Mouse (Mus musculus): ENCODE measurements around the gene Rps17. TPM values are rescaled to one million over a fixed set of nuclear protein-coding genes. Genes with fewer than 3 reads are reported as not detected.

The Rps17 gene
- total and polyA plus RNA-seq, 3 experiments = 2,532 to 5,238 (median 5,063) TPM

DNA sequence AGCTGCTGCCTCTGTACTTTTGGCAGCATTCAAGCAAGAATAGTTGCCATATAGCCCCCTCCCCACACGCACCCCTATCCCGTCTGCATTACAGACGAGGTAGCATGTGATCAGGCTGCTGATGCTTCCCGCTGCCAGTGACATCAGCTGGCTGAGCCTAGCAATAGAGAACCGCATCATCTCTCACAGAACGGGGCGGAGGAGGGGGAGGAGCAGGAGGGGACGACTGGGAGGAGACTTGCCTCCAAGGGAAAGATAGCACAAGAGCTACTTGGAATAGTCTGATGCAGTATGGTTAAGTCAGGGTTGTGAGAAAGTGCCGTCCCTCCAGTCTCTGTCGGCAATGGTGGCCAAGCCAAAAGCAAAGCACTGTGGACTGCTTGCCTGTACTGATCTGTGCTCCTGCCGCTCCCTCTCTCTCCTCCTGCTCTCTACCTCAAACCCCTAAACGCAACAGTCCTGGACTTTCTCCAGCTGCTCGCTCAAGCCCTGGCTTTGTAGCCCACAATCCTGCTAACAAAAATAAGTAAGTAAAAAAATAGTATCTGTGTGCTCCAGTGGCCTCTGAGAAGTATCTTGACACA, 27.4 kb upstream of the Rps17 start:
- TF ChIP-seq CHD2 (IDR thresholded peaks at IDR 0.05; ENCODE audit: low read length) (no peak), SIN3A (IDR thresholded peaks at IDR 0.05; ENCODE audit: low read length) (no peak), ZKSCAN1 (IDR thresholded peaks at IDR 0.05; ENCODE audit: borderline replicate concordance, low read depth, low read length) (no peak), MAX (IDR thresholded peaks at IDR 0.05; ENCODE audit: low read length) (no peak)
- Histone ChIP-seq H3K9me3 (replicated peaks; ENCODE audit: low read length) (no peaks in the 10 kb centered on the region), H3K4me1 (ENCODE audit: control insufficient read depth in 1 of 2, insufficient read depth in 2 of 2) (peaks cover 3 to 13% of the 10 kb centered on the region in 2 experiments; a peak in 3 of 4 replicates), H3K36me3 (replicated peaks in 1 of 2; ENCODE audit: control insufficient read depth in 1 of 2, insufficient read depth in 1 of 2, low read length in 1 of 2) (no peaks in the 10 kb centered on the region), H3K27me3 (replicated peaks) (no peaks in the 10 kb centered on the region), H3K9ac (ENCODE audit: insufficient read depth, low read depth) (no peak overlapping the region), H3K79me2 (replicated peaks; ENCODE audit: control insufficient read depth, extremely low read depth, insufficient read depth, poor library complexity, severe bottlenecking) (no peaks in the 10 kb centered on the region), H3K27ac (ENCODE audit: insufficient read depth, low read depth) (no peak overlapping the region), H3K4me3 (replicated peaks in 1 of 3; ENCODE audit: low read depth in 2 of 3, low read length in 2 of 3, poor library complexity in 1 of 3) (no peak overlapping the region), H3K4me2 (ENCODE audit: insufficient read depth, low read depth, poor library complexity, severe bottlenecking) (no peak overlapping the region)
- dilution Hi-C loops (cut with MboI; ENCODE audit: extremely low pct_ligation_motif_present, extremely low pct_unique_long_range_greater_than_20kb, low sequenced_read_pairs) (no loop called here), in situ Hi-C loops (cut with MboI; ENCODE audit: low pct_ligation_motif_present, low pct_unique_long_range_greater_than_20kb, low sequenced_read_pairs) (no loop called here)
- no peak for DNase-seq (ENCODE audit: extremely low read depth)

DNA sequence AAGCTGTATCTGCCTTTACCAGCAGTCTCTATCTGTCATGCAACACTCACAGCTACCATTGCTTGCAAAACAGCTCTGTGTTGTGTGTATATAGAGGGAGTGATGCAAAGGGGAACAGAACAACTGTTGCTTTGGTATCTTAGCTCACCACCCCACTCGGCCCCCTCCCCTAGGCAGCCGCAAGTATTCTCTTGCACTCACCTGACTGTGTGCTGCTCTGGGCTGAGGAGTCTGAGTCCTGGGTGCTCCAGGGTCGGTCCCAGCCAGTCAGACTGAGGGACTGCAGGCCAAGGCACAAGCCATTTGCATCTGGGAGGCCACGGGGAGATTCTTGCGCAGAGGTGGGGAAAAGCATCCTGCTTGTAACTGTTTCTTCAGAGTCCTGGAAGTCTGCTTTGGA, 26.8 kb upstream of the Rps17 start:
- no peak overlapping the region for H3K9ac ChIP-seq (ENCODE audit: insufficient read depth, low read depth)
- H3K27me3 ChIP-seq (replicated peaks) = no peaks in the 10 kb centered on the region
- no peaks in the 10 kb centered on the region for H3K9me3 ChIP-seq (replicated peaks; ENCODE audit: low read length)
- in situ Hi-C loops (cut with MboI; ENCODE audit: low pct_ligation_motif_present, low pct_unique_long_range_greater_than_20kb, low sequenced_read_pairs) (no loop called here), dilution Hi-C loops (cut with MboI; ENCODE audit: extremely low pct_ligation_motif_present, extremely low pct_unique_long_range_greater_than_20kb, low sequenced_read_pairs) (no loop called here)
- H3K4me2 ChIP-seq (ENCODE audit: insufficient read depth, low read depth, poor library complexity, severe bottlenecking) = no peak overlapping the region
- H3K4me3 ChIP-seq (replicated peaks in 1 of 3; ENCODE audit: low read depth in 2 of 3, low read length in 2 of 3, poor library complexity in 1 of 3) = no peak overlapping the region
- H3K36me3 ChIP-seq (replicated peaks in 1 of 2; ENCODE audit: control insufficient read depth in 1 of 2, insufficient read depth in 1 of 2, low read length in 1 of 2) = no peaks in the 10 kb centered on the region
- H3K79me2 ChIP-seq (replicated peaks; ENCODE audit: control insufficient read depth, extremely low read depth, insufficient read depth, poor library complexity, severe bottlenecking) = no peaks in the 10 kb centered on the region
- TF ChIP-seq MYC (IDR thresholded peaks at IDR 0.05; ENCODE audit: low read depth, low read length) (no peak), USF1 (IDR thresholded peaks at IDR 0.05; ENCODE audit: low read depth, low read length) (no peak), USF2 (conservative IDR thresholded peaks at IDR 0.05; ENCODE audit: low read depth, low read length) (no peak), HCFC1 (IDR thresholded peaks at IDR 0.05; ENCODE audit: low read depth, low read length) (no peak), JUND (conservative IDR thresholded peaks at IDR 0.05; ENCODE audit: low read depth, low read length) (no peak), CHD1 (IDR thresholded peaks at IDR 0.05; ENCODE audit: low read depth, low read length) (no peak), ZC3H11A (IDR thresholded peaks at IDR 0.05; ENCODE audit: low read depth, low read length) (no peak), NELFE (IDR thresholded peaks at IDR 0.05; ENCODE audit: low read depth, low read length) (no peak), MEF2A (IDR thresholded peaks at IDR 0.05; ENCODE audit: borderline replicate concordance, low read depth, low read length) (no peak), ZMIZ1 (IDR thresholded peaks at IDR 0.05; ENCODE audit: low read depth, low read length) (no peak), MAFK (IDR thresholded peaks at IDR 0.05; ENCODE audit: insufficient replicate concordance, low read length) (no peak), MXI1 (IDR thresholded peaks at IDR 0.05; ENCODE audit: low read depth, low read length) (no peak), SMC3 (IDR thresholded peaks at IDR 0.05; ENCODE audit: low read depth, low read length) (no peak), ZKSCAN1 (IDR thresholded peaks at IDR 0.05; ENCODE audit: borderline replicate concordance, low read depth, low read length) (no peak), SIN3A (IDR thresholded peaks at IDR 0.05; ENCODE audit: low read length) (no peak), ELF1 (IDR thresholded peaks at IDR 0.05; ENCODE audit: low read depth, low read length) (no peak)
- H3K27ac ChIP-seq (ENCODE audit: insufficient read depth, low read depth) = no peak overlapping the region
- peaks cover 3 to 13% of the 10 kb centered on the region in 2 experiments; a peak in 3 of 4 replicates for H3K4me1 ChIP-seq (ENCODE audit: control insufficient read depth in 1 of 2, insufficient read depth in 2 of 2)
- DNase-seq (ENCODE audit: extremely low read depth) = no peak
